Mouse (Mus musculus) layer of hippocampus, postnatal 14 days (tissue): ENCODE results near the gene Ufc1. TPM values are rescaled to one million over a fixed set of nuclear protein-coding genes. Genes with fewer than 3 reads are reported as not detected.

ENCODE experiments used
- DNase-seq, 2 experiments: peaks; one replicate each; pipeline ENCODE4 v3.0.0; 2021 to 2022; ENCODE audit warnings: low spot score in 2 of 2, mixed read lengths in 1 of 2
- total RNA-seq, 2 experiments: library from RNA; stranded (reverse); gene quantifications; 2 replicates each; pipeline ENCODE4 v1.2.3; 2021

The Ufc1 gene
- total RNA-seq, 2 experiments from 2014 or later, result 112 TPM

DNA sequence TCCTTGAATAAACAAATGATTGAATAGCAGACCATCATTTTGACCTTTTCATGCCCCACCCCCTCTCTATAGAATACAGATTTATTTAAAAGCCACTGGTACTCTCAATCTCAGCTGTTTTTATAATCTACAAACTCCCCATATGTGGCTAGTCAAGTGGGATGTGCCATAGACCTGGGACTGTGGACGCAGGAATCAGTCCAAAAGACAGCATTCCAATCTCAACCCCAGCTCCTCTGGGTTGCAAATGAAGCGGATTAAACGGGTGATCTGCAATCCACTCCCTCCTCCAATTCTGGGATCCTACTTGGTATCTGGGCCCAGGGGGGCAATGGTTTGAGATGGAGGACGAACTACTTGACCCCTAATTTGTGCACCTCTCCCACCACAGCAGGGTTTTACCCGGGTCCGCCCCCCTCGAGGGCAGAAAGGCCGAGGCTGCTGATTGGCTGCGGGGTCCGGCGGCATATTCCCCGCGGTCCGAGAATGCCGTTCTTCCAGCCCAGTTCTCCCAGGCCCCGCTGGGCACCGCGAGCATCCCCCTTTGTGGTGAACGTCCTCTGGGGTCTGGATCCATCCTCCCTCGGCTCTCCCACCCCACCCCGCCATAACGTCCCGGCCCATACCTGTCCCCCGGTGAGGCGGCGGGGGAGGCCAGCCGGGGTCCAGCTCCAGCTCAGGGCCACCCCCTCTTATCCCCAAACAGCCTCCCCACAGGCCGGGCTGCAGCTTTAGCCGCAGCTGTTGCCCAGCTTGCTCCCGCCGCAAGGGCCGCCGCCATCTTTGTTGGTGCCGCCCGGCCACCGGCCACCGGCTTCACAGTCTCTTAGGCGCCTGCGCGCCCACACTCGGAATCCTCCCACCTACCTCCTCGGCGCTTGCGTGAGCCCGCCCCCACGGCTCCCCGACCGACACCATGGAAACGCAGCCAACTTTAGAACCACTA, 7.4 kb downstream of the Ufc1 start, which contains the start of gene Usp21:
Gene Usp21, minus strand, starts transcription at position 856 of the 946 bp plus-strand sequence.
- peak; percentile 92 to 96 for DNase-seq

DNA sequence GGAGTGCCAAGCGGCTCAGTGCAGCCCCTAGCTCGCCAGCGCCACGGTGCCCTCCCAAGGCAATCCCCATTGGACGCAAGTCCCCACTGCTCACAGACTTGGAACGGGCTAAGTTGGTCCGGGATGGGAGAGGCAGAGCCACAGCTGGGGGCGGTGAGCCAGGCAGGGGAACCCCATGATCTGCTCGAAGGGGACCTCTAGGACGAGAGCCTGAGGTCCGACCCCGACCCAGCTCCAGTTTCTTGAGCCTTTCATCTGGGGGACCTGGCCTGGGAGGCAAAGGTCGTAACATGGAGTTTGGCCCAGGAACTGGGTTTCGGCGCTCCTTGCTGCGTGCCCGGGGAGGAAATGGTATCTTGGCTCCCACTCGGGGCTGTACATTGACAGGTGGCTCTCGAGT, 8.3 kb downstream of the Ufc1 start:
- DNase-seq, result no peak

DNA sequence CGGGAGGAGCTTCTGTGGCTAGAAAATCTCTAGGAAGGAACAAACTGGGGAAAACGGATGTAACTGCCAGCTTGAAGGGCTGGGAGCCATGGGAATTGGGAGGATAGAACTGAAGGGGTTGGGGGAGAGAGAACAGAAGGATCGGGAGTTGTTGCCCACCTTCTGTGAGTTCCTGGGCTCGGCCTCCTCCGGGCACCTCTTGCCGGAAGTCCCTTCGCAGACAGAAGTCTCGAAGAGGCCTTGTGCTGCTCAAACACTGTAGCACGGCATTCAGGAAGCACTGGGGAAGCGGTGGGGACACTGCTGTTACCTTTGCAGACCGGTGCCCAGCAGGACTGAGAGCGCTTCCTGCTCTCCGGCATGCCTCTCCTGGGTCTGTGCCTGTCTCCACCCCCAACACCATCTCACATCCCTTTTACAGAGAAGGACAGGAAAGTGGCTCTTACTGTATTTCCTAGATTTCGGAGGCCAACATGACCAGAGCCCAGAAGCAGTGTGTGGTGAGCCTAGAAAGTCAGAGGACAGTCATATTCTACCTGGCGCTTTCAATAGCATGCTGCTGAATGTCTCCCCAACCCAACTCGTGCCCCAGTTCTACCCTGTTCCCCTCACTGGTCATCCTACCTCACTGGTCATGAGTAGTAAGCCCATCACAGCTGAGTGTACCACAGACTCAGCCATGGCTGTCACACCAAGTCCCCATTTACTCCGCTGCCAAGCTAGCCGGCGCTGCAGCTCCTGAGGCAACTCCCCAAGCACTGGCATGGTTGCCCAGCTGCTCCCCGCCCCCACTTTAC, 9.5 kb downstream of the Ufc1 start:
- DNase-seq, result no peak

DNA sequence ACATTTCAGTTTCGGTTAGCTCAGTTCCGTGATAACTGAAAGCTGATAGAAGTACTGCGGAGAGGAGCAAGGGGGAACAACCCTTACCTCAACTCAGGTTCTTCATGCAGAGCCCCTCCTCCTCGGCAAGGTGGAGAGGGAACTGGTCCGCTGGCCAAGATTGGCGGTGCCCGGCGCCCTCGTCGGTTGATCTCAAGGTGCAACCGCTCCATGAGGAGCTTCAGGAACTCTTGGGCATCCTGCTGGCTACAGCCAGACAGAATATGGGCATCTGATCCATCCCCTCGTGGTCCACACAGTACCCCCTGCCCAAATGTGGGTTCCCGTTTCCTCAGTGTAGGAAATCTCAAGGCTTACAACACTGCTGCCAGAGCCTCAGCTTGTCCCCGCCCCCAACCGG, 10.3 kb downstream of the Ufc1 start:
- DNase-seq, result peak in 1 of 2 experiments; percentile 1

DNA sequence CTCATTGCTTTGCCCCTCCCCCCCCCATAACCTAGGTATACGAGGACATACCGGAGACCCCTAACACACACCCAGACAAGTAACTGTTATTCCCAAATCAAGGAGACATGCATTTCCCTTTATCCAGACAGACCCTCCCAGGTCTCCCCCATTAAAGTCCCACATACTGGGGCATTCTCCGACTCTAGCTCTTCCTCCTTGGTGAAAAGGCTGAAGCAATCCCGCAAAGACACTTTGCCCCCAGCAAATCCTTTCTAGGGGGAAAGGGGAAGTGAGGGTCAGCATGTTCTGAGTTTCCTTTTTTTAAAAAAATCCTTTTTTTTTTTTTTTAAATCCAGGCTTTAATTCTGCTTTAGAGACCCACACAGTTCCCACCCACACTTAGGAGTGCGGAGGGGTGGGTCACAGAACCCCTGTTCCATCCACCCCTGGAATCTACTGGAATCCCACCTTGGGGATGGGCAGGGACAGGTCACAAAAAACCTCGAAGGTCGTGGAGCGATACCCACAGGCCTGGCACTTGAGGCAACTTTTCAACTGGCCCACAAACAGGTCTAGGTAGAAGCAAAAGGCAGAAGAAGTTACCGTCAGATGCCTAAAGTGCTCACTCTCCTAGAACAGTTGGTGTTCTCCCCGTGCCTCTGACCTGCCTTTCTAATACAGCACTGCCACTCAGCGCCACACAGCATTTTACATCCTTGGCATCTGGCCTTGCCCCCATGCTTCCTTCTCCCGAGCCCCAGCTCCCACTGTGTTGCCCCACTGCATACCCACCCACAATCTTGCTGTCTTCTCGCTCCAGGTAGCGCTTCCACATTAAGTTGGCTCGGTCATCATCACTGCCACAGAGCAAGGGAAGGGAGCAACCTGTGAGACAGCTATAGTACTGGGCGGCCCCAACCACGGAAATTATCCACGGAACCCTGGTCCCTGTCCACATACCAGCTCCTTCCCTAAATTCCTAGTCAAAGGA, 11.3 kb downstream of the Ufc1 start:
- DNase-seq, result no peak

DNA sequence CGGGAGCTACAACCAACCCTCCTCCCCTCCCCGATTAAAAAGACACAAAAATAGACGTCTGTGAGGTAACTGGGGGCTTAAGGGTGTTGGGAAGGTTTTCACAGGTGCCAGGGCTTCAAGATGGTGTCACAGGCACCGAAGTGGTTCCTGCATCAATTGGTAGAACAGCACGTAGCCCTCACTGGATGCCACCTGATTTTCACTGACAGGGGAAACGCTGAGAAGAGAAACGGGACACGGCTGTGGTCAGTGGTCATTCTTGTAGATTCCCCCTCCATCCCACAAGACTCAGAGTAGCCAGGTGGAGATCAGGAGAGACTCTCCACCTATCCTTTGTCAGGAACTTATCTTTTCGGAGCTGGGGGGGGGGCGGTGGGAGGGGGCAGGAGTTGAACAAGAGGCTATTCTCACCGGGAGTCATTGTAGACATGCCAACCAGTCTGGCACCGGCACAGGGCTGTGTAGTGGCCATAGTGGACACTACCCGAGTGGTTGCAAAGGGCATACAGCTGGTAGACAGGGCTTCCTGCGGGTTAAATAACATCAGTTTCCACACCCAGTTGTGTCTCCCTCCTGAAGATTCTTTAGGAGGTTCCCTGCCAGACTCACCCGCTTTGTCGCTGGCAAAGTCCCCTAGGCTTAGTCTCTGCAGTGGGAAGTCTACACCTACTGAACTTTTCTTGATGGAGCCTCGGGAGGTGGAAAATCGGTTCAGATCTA, 12.6 kb downstream of the Ufc1 start:
- no peak for DNase-seq

DNA sequence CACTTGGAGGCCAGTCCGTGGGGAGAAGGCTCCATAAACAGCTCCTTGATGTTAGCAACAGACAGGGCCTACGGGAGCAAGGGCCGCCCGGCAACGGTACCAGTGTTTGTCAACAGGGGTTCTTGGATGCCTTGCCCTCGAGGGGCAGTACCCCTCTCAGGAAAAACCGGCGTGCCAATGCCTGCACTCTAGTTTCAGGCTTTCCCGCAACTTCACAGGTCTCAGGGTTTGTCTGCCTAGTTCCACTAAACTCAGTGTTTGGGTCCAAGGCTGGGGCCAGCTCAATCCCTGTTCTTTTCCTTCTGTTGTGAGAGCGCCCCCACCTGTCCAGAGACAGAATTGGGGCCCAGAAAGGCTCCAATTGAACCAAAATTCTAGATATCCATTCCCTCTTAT, 13.3 kb downstream of the Ufc1 start:
- peak; percentile 83 to 85 for DNase-seq

DNA sequence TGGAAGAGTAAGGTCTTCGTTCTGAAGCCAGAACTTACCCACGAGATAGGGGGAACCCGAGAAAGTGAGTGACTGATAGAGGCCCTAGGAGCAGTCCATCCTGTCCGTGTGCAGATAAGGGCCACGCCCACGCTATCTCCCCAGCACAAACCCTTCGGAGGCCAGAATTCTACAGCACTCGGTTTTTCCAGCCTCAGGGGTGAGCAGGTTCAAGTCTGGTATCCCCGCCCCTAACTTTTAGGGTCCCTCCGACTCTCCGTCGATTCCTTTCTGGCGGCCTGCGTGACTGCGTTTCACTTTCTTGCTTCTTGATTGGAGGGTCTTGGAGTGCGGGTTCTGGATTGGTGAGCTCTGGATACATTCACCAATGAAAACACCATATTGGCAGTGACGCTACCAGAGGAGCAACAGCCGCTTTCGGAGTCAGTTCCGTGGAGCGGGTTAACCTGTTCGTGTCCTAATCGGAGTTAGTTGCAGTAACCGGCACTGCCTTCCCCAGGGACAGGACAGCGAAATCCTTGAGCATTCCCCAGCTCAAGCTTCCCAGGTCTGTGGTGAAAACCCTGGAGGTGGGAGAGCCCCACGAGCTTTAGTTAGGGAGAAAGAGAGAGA, 13.8 kb downstream of the Ufc1 start, which contains the start of gene Ppox:
Gene Ppox, minus strand, starts transcription at position 271 of the 612 bp plus-strand sequence.
- peak; percentile 91 to 98 for DNase-seq

DNA sequence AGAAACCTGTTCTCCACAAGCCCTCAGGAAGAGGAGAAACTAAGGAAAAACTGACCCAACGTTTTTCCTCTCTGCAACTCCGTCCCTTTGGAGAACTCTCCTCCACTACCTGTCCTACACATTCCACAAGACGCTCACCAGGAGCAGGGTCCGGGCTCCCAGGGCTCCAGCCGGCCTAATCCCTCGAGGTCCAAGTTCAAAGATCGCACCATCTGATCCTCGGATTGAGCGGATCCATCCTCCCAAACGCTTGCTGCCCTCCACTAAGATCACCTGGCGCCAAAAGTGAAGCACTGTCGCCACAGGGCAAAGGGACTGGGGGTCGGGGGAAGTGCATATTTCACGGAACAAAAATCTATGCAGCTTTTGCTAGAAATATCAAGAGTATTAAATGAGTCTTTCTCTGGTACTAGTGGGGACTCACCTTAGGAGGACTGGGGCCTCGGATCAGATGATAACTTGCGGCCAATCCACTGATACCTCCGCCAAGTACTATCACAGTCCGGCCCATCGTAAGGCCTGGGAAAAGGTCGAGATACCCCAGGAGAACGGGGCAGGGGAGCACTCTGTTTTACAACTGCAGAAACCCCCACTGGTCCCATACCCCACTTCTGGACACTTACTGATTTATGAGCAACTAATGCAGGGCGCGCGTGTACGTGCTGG, 14.4 kb downstream of the Ufc1 start:
- no peak for DNase-seq

DNA sequence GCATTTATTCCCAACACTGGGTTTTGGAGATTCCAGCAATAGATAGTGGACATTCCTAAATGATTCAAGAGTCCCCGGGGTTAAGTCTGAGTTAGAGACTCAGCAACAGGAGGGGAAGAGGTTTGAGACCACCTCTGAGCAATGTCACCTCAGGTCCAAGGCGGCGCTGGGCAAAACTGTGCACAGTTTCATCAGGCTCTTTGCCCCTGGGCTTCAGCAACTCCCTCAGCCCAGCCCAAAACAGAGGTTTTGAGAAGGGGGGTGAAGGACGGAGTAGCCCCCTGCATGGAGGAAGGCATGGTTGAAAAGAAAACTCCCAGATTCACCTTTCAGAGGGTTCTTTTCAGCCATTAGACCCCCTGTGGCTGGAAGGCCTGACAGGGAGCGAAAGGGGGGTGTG, 15.1 kb downstream of the Ufc1 start:
- DNase-seq, result no peak

DNA sequence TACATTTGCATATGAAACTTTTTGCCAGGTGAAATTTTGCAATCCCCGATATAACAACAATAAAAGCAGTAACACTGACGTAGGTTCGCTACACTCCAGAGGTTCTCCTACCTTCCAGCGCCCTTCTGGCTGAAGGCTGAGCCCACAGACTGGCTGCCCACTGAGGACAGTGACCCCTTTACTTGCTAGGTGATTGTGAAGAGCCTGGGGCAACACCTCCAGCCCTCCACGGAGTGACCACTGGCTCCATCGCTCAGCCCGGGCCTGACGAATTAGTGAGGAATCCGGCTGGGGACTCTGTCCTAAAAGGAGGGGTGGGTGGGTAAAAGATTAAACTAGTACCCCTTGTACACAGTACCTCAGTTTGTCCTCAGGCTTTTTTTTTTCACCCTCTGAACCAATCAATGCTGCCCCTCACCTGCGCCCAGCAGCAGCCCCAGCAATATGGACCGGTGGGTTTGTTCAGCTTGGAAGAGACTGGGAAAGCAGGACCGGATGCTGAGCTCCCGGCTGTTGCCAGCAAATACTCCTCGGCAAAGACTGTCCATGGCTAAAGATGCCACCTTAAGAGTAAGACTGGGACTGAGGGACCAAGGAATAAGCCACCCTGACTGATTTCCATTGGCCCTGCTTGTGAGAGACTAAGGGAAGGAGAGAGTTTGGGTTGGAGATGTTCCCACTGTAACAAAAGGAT, 15.7 kb downstream of the Ufc1 start:
- no peak for DNase-seq

DNA sequence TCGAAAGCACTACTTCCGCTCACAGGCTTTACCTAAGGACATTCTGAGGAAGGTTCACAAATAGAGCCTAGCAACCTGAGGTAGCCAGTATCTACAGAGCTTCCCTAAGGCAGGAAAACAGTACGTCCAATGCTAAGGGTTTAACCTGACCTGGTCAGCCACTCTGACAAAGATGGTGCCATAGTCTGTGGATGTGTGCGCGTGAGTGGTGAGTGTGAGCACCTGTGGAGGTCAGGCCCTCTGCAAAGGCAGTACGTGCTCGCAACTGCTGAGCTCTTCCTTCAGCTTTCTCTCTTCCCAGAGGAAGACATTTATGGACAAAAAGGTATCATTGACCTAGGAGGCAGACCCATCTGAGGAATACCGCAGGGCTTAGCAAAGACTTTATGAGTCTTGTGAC, 16.4 kb downstream of the Ufc1 start:
- DNase-seq, result no peak

DNA sequence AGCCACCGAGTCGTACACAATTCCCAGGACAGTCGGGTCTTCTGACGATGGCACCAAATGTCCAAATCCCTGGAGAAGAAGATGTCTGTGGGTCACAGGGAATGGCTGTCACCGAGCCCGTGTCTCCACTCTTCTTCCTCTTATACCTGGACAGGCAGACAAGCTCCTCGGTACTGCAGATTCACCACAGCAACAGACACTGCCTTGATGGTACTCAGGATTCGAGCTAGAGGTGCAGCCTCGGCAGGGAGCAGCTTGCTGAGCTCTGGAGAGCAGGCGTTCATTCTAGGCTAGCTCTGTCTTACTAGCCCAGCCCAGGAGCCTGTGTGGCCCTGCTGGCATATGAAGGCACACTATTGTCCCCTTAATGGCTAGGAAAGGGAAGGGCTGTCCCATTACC, 17.1 kb downstream of the Ufc1 start:
- DNase-seq, result no peak

DNA sequence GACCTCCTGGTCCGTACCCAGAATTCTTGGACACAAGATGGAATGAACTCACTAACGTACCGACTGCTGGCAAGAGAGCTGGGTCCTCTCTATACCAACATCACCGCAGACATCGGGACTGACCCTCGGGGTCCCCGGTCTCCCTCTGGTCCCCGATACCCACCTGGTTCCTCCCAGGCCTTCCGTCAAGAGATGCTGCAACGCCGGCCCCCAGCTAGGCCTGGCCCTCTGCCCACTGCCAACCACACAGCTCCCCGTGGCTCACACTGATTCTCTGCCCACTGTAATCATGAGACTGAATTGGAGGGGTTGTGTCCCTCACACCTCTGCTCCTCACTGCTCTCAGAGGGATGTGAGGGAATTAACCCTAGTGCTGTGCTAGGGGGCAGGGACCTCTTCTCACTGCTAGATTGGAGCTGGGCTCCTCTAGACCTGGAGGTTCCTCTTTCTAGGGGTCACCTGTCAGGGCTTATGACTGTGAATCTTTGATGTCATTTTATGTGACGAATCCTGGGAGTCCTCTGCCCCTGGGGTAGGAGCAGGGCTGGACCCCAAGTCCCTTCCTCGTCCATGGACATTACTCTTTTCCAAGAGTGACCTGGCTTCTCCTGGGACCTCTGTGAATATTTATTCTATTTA, 18.6 kb downstream of the Ufc1 start:
- DNase-seq, result no peak

DNA sequence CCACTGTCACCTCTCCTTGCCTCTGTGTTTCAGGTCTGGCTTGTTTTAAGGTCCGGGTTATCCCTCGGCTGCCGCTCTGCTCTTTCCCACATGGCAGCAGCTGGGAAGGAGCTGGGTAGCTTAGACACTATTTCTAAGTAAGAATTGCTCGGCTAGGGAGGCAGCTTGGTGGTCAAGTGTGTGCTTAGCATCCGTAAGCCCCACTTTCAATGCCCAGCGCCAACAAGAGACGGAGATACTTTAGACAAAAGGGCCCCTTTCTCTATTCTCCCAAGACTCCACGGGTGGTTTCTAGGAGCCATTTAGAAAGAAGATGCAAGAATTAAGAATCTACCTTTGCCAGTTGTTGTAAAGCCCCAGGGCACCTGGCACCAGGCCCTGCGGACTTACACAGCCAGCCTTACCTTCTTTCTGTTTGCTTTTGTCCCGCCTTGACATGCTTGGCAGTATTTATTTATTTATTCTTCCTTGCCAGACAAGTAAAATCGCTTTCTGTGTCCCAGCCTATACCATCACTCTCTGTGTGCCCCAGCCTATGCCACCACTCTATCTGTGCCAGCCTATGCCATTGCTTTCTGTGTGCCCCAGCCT, 19.6 kb downstream of the Ufc1 start:
- no peak for DNase-seq

DNA sequence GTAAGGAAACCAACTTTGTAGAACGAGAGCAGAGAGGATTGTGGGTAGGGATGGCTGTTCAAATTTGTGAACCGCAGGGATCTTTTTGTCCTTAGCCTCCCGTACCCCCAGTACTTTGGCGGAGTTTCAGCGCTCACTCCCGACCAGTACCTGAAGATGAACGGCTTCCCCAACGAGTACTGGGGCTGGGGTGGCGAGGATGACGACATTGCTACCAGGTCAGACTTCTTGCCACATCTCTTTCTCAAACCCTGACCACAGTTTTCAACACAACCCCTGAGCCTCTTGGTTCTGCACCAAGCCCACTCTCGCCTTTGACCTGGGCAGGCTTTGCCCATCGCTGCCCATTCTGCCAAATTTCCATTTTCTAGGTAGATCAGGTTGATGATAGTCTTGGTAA, 20.7 kb downstream of the Ufc1 start:
- DNase-seq, result no peak

DNA sequence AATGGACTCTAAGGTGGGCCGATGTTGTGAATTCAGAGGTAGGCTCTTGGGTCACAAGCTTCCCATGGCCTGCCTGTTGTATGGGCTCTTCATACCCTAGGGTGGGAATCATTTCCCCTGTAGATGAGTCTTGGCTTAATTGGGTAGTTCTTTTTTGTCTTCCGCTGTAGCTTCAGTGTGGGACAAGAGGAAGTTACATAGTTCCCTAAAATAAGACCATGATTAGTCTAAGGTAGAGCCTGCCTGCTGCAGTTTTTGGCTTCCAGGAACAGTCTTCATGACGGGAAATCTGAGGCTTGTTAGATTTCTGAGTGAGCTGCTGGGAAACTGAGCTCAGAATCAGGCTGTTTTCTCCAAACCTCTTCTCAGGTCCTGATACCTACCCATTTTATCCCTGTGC, 22.7 kb downstream of the Ufc1 start:
- no peak for DNase-seq

DNA sequence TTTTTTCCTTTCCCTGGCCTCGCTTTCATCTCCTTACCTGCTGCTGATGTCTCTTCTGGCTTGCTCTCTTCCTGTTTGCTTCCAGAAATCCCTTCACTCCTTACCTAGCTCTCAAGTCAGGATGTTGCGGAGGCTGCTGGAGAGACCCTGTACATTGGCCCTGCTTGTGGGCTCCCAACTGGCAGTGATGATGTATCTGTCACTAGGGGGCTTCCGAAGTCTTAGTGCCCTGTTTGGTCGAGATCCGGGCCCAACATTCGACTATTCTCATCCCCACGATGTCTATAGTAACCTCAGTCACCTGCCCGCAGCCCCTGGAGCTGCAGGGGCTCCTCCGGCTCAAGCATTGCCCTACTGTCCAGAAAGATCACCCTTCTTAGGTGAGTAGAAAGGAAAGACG, 23.2 kb downstream of the Ufc1 start:
- DNase-seq, result no peak
